Mouse (Mus musculus) limb, embryonic 10.5 days (tissue): Measurements from ENCODE around the gene Afg1l. TPM values are rescaled to one million over a fixed set of nuclear protein-coding genes. Genes with fewer than 3 reads are reported as not detected.

Source experiments
- DNase-seq: peaks from one replicate; pipeline ENCODE4 v3.0.0-alpha.2; 2017; ENCODE audit warnings: low spot score
- H3K27ac ChIP-seq: fragments of 300-500 bp; sonication (generic); 2 replicates; pipeline ENCODE4 v1.5.1; 2016; ENCODE audit warnings: mild to moderate bottlenecking
- H3K27me3 ChIP-seq: fragments of 300-500 bp; sonication (generic); 2 replicates; pipeline ENCODE4 v1.6.1; 2016; ENCODE audit warnings: low read depth, mild to moderate bottlenecking; ENCODE audit not compliant: poor library complexity, severe bottlenecking
- H3K36me3 ChIP-seq: fragments of 300-500 bp; sonication (generic); 2 replicates; pipeline ENCODE4 v1.6.1; 2016; ENCODE audit warnings: mild to moderate bottlenecking, moderate library complexity
- H3K4me1 ChIP-seq: fragments of 300-500 bp; sonication (generic); 2 replicates; pipeline ENCODE4 v1.6.1; 2016
- H3K4me3 ChIP-seq: fragments of 300-500 bp; sonication (generic); 2 replicates; pipeline ENCODE4 v1.5.1; 2016; ENCODE audit warnings: mild to moderate bottlenecking, moderate library complexity
- H3K9me3 ChIP-seq: fragments of 300-500 bp; sonication (generic); replicated peaks from 2 replicates; pipeline ENCODE4 v1.6.1; 2016; ENCODE audit warnings: mild to moderate bottlenecking
- WGBS: fragments of 180-500 bp; shearing (Covaris S2); methylation state at CpG from one replicate; pipeline ENCODE4 v1.1.7; 2016; 5-methylcytosine and 5-hydroxymethylcytosine counted together
- polyA plus RNA-seq: library from polyadenylated mRNA; unstranded; fragments of >200 nt; fragmentation: Nextera tagmentation; extraction: Ambion mirVana; gene quantifications from 2 replicates; pipeline ENCODE4 v1.2.1, GENCODE M21; 2016

Afg1l gene
- polyA plus RNA-seq, 1 experiment from 2014 or later, result 4.6 TPM

- Histone ChIP-seq H3K27ac (peak overlapping the region; percentile 92), H3K4me1 (peaks cover 60% of the 10 kb centered on the region), H3K9me3 (no peaks in the 10 kb centered on the region), H3K4me3 (peak overlapping the region; percentile 88), H3K27me3 (peaks cover 18% of the 10 kb centered on the region), H3K36me3 (peaks cover 6% of the 10 kb centered on the region; the same call in 1 of the 2 replicates)
- WGBS, result 3% methylated on average over 21 of the region's 21 CpGs
- DNase-seq, result peak; percentile 56
Observed at GRCm38 (mm10) chr10:42273760-42274691, 204.3 kb downstream of the Afg1l start.

- WGBS, result 62% methylated on average over 6 of the region's 6 CpGs
- Histone ChIP-seq H3K36me3 (peaks cover 8% of the 10 kb centered on the region), H3K27ac (no peak overlapping the region), H3K9me3 (no peaks in the 10 kb centered on the region), H3K4me3 (peak overlapping the region; percentile 88), H3K27me3 (peaks cover 18% of the 10 kb centered on the region), H3K4me1 (peaks cover 55% of the 10 kb centered on the region)
- DNase-seq, result no peak
Observed at GRCm38 (mm10) chr10:42273403-42273759, 205.0 kb downstream of the Afg1l start.

- Histone ChIP-seq H3K27ac (no peak overlapping the region), H3K27me3 (peaks cover 18% of the 10 kb centered on the region), H3K36me3 (peaks cover 20% of the 10 kb centered on the region), H3K9me3 (no peaks in the 10 kb centered on the region), H3K4me1 (peaks cover 53% of the 10 kb centered on the region), H3K4me3 (no peak overlapping the region)
- 40% methylated on average over 11 of the region's 11 CpGs for WGBS
- no peak for DNase-seq
Observed at GRCm38 (mm10) chr10:42271454-42272230, 206.7 kb downstream of the Afg1l start.

- no peak for DNase-seq
- peaks cover 52% of the 10 kb centered on the region for H3K4me1 ChIP-seq
- no peaks in the 10 kb centered on the region for H3K9me3 ChIP-seq
Observed at GRCm38 (mm10) chr10:42270277-42271083, 207.9 kb downstream of the Afg1l start.

GRCm38 (mm10) chr10:42269281-42270025, 208.9 kb downstream of the Afg1l start:
- no peak for DNase-seq
- Histone ChIP-seq H3K27me3 (peaks cover 13% of the 10 kb centered on the region), H3K4me1 (peaks cover 42% of the 10 kb centered on the region), H3K4me3 (no peak overlapping the region), H3K9me3 (no peaks in the 10 kb centered on the region), H3K36me3 (peaks cover 40% of the 10 kb centered on the region), H3K27ac (no peak overlapping the region)
- WGBS, result 71% methylated on average over 15 of the region's 15 CpGs

More at GRCm38 (mm10) chr10:42270277-42271083, 207.9 kb downstream of the Afg1l start:
- Histone ChIP-seq H3K27ac (no peak overlapping the region), H3K4me3 (no peak overlapping the region), H3K36me3 (peaks cover 32% of the 10 kb centered on the region), H3K27me3 (peaks cover 18% of the 10 kb centered on the region)
- WGBS, result 60% methylated on average over 10 of the region's 10 CpGs

GRCm38 (mm10) chr10:42267811-42268545, 210.4 kb downstream of the Afg1l start:
- DNase-seq, result no peak
- no peaks in the 10 kb centered on the region for H3K27me3 ChIP-seq
- WGBS, result 87% methylated on average over 5 of the region's 5 CpGs
- H3K36me3 ChIP-seq, result peaks cover 40% of the 10 kb centered on the region
- H3K9me3 ChIP-seq, result no peaks in the 10 kb centered on the region
- H3K4me1 ChIP-seq, result peaks cover 34% of the 10 kb centered on the region
- no peak overlapping the region; the same call in 1 of the 2 replicates for H3K27ac ChIP-seq
- H3K4me3 ChIP-seq, result no peak overlapping the region

GRCm38 (mm10) chr10:42265021-42265689, 213.2 kb downstream of the Afg1l start:
- peaks cover 14% of the 10 kb centered on the region for H3K4me1 ChIP-seq
- WGBS, result 90% methylated on average over 11 of the region's 11 CpGs
- H3K36me3 ChIP-seq, result peaks cover 37% of the 10 kb centered on the region
- no peak overlapping the region for H3K4me3 ChIP-seq
- DNase-seq, result no peak
- H3K9me3 ChIP-seq, result no peaks in the 10 kb centered on the region
- H3K27ac ChIP-seq, result no peak overlapping the region
- H3K27me3 ChIP-seq, result no peaks in the 10 kb centered on the region

- 80% methylated on average over 5 of the region's 5 CpGs for WGBS
- no peaks in the 10 kb centered on the region for H3K27me3 ChIP-seq
- H3K9me3 ChIP-seq, result no peaks in the 10 kb centered on the region
- no peak for DNase-seq
- H3K36me3 ChIP-seq, result peaks cover 36% of the 10 kb centered on the region
- no peak overlapping the region for H3K4me3 ChIP-seq
- H3K27ac ChIP-seq, result no peak overlapping the region
- peaks cover 6% of the 10 kb centered on the region for H3K4me1 ChIP-seq
Observed at GRCm38 (mm10) chr10:42264195-42264594, 214.2 kb downstream of the Afg1l start.

GRCm38 (mm10) chr10:42263701-42264100, 214.7 kb downstream of the Afg1l start:
- H3K4me1 ChIP-seq, result peaks cover 4% of the 10 kb centered on the region; the same call in 1 of the 2 replicates
- H3K27me3 ChIP-seq, result no peaks in the 10 kb centered on the region
- H3K27ac ChIP-seq, result no peak overlapping the region
- DNase-seq, result no peak
- H3K9me3 ChIP-seq, result no peaks in the 10 kb centered on the region
- WGBS, result 66% methylated on average over 8 of the region's 8 CpGs
- H3K36me3 ChIP-seq, result peaks cover 34% of the 10 kb centered on the region
- no peak overlapping the region for H3K4me3 ChIP-seq
